Mouse (Mus musculus) cerebellum, adult 11 months (tissue): ENCODE data around the gene Tmem52.
"Not testable (repeated sequence)": the region's sequence is repeated elsewhere in the genome, so short reads cannot be mapped to it uniquely, and the experiment has no call there.

ENCODE experiments used
- DNase-seq: peaks from one replicate; pipeline ENCODE4 v3.0.0; 2022

Gene Tmem52

GRCm38 (mm10) chr4:155468952-155469351, at the start of gene Tmem52:
Gene Tmem52 (plus strand): TSS chr4:155469114.
- no peak for DNase-seq

GRCm38 (mm10) chr4:155420137-155420536, 48.8 kb upstream of the Tmem52 start:
- DNase-seq = peak; percentile 68

- not testable (repeated sequence) for DNase-seq
Measured at GRCm38 (mm10) chr4:155421412-155422370, 47.2 kb upstream of the Tmem52 start.

- no peak for DNase-seq
Measured at GRCm38 (mm10) chr4:155423988-155424387, 44.9 kb upstream of the Tmem52 start.

- DNase-seq = no peak
Measured at GRCm38 (mm10) chr4:155426272-155426671, 42.6 kb upstream of the Tmem52 start.

GRCm38 (mm10) chr4:155428442-155428841, 40.5 kb upstream of the Tmem52 start:
- DNase-seq = no peak

GRCm38 (mm10) chr4:155429202-155429601, 39.7 kb upstream of the Tmem52 start:
- no peak for DNase-seq

GRCm38 (mm10) chr4:155432358-155432757, 36.6 kb upstream of the Tmem52 start:
- no peak for DNase-seq

- DNase-seq = no peak
Measured at GRCm38 (mm10) chr4:155433993-155434392, 34.9 kb upstream of the Tmem52 start.

GRCm38 (mm10) chr4:155442808-155443207, 26.1 kb upstream of the Tmem52 start:
- no peak for DNase-seq

- DNase-seq = no peak
Measured at GRCm38 (mm10) chr4:155451597-155451996, 17.3 kb upstream of the Tmem52 start.

- no peak for DNase-seq
Measured at GRCm38 (mm10) chr4:155458575-155458974, 10.3 kb upstream of the Tmem52 start.

- no peak for DNase-seq
Measured at GRCm38 (mm10) chr4:155463050-155463449, 5.9 kb upstream of the Tmem52 start.

- no peak for DNase-seq
Measured at GRCm38 (mm10) chr4:155463611-155464010, 5.3 kb upstream of the Tmem52 start.

- DNase-seq = no peak
Measured at GRCm38 (mm10) chr4:155464061-155464460, 4.9 kb upstream of the Tmem52 start.

GRCm38 (mm10) chr4:155465607-155466006, 3.3 kb upstream of the Tmem52 start:
- no peak for DNase-seq

GRCm38 (mm10) chr4:155466080-155466479, 2.8 kb upstream of the Tmem52 start:
- DNase-seq = no peak

- DNase-seq = no peak
Measured at GRCm38 (mm10) chr4:155467237-155468010, 1.5 kb upstream of the Tmem52 start.

GRCm38 (mm10) chr4:155469590-155470262, 812 bp downstream of the Tmem52 start:
- DNase-seq = no peak

- no peak for DNase-seq
Measured at GRCm38 (mm10) chr4:155470263-155470953, 1.5 kb downstream of the Tmem52 start.

GRCm38 (mm10) chr4:155470997-155471396, 2.1 kb downstream of the Tmem52 start:
- no peak for DNase-seq

GRCm38 (mm10) chr4:155471406-155471805, 2.5 kb downstream of the Tmem52 start:
- no peak for DNase-seq
